Mouse (Mus musculus): ENCODE measurements around the gene Manbal.

- TF ChIP-seq CTCF (IDR thresholded peaks at IDR 0.05; ENCODE audit: borderline replicate concordance, insufficient read depth, low read length) (no peak), POLR2A (IDR thresholded peaks at IDR 0.05; ENCODE audit: low read depth, low read length) (no peak)
Measured at GRCm38 (mm10) chr2:157431912-157432311, 64.5 kb downstream of the Manbal start.
